Mouse (Mus musculus) urinary bladder, postnatal 14 days (tissue): ENCODE measurements at regions not wholly inside any gene's neighbourhood (a gene's known extent, or its start where the extent isn't known, plus 50 kb on each side); places are given as distances from the start of the nearest gene placed in this dataset.
"Not testable (repeated sequence)": the region's sequence is repeated elsewhere in the genome, so short reads cannot be mapped to it uniquely, and the experiment has no call there.

Source experiments
- DNase-seq: peaks from one replicate; pipeline ENCODE4 v3.0.0; 2021; ENCODE audit warnings: low spot score

GRCm38 (mm10) chr6:109125447-109125846 lies 297.0 kb downstream of the Edem1 start:
- no peak for DNase-seq

GRCm38 (mm10) chr6:109127203-109127602 lies 298.8 kb downstream of the Edem1 start:
- no peak for DNase-seq

GRCm38 (mm10) chr6:109146111-109146510 lies 317.7 kb downstream of the Edem1 start:
- no peak for DNase-seq

GRCm38 (mm10) chr6:109149043-109149442 lies 320.6 kb downstream of the Edem1 start:
- no peak for DNase-seq

GRCm38 (mm10) chr6:109150023-109150911 lies 321.8 kb downstream of the Edem1 start:
- peak; percentile 72 for DNase-seq

GRCm38 (mm10) chr6:109150912-109151256 lies 322.4 kb downstream of the Edem1 start:
- no peak for DNase-seq

GRCm38 (mm10) chr6:109153624-109154023 lies 325.2 kb downstream of the Edem1 start:
- no peak for DNase-seq

- DNase-seq: no peak
Measured at GRCm38 (mm10) chr6:109159561-109159960, 331.1 kb downstream of the Edem1 start.

- DNase-seq: no peak
Measured at GRCm38 (mm10) chr6:109167439-109167838, 339.0 kb downstream of the Edem1 start.

GRCm38 (mm10) chr6:109172104-109172850 lies 343.8 kb downstream of the Edem1 start:
- no peak for DNase-seq

GRCm38 (mm10) chr6:109173015-109173414 lies 344.6 kb downstream of the Edem1 start:
- no peak for DNase-seq

- no peak for DNase-seq
Measured at GRCm38 (mm10) chr6:109176876-109177275, 348.4 kb downstream of the Edem1 start.

GRCm38 (mm10) chr6:109182878-109183277 lies 354.4 kb downstream of the Edem1 start:
- no peak for DNase-seq

- not testable (repeated sequence) for DNase-seq
Measured at GRCm38 (mm10) chr6:109193061-109193460, 364.6 kb downstream of the Edem1 start.

GRCm38 (mm10) chr6:109193603-109194002 lies 365.2 kb downstream of the Edem1 start:
- no peak for DNase-seq

GRCm38 (mm10) chr6:109209699-109210098 lies 381.3 kb downstream of the Edem1 start:
- no peak for DNase-seq

- no peak for DNase-seq
Measured at GRCm38 (mm10) chr6:109230391-109230790, 401.9 kb downstream of the Edem1 start.

- DNase-seq: no peak
Measured at GRCm38 (mm10) chr6:109233426-109233825, 405.0 kb downstream of the Edem1 start.

GRCm38 (mm10) chr6:109245666-109246065 lies 417.2 kb downstream of the Edem1 start:
- no peak for DNase-seq

GRCm38 (mm10) chr6:109246510-109246909 lies 418.1 kb downstream of the Edem1 start:
- DNase-seq: not testable (repeated sequence)
